Mouse (Mus musculus) testis, postnatal 14 days (tissue): ENCODE results near the gene Sspo.

Experiments
- DNase-seq: peaks from one replicate; pipeline ENCODE4 v3.0.0; 2021; ENCODE audit warnings: low spot score

The Sspo gene

GRCm38 (mm10) chr6:48540721-48541120 is 92.7 kb downstream of the Sspo start:
- no peak for DNase-seq

- DNase-seq, result no peak
These were observed 93.8 kb downstream of the Sspo start for GRCm38 (mm10) chr6:48541560-48542450.

- no peak for DNase-seq
These were observed 94.6 kb downstream of the Sspo start for GRCm38 (mm10) chr6:48542631-48543030.

GRCm38 (mm10) chr6:48545251-48545650 is 97.2 kb downstream of the Sspo start:
- no peak for DNase-seq

GRCm38 (mm10) chr6:48546271-48546670 is 98.2 kb downstream of the Sspo start:
- DNase-seq, result no peak

GRCm38 (mm10) chr6:48546858-48547257 is 98.8 kb downstream of the Sspo start:
- DNase-seq, result no peak

- DNase-seq, result no peak
These were observed 100.3 kb downstream of the Sspo start for GRCm38 (mm10) chr6:48548314-48548713.
